Mouse (Mus musculus) CD8-positive naive resting alpha-beta T cell, adult 2 months (primary cell): ENCODE measurements at regions not wholly inside any gene's neighbourhood (a gene's known extent, or its start where the extent isn't known, plus 50 kb on each side); places are given as distances from the start of the nearest gene placed in this dataset.
A peak's percentile ranks its signal among the peaks of the same experiment; 100 is the strongest.
"Not testable (repeated sequence)": the region's sequence is repeated elsewhere in the genome, so short reads cannot be mapped to it uniquely, and the experiment has no call there.

ENCODE experiments used
- DNase-seq, 2 experiments: peaks; one replicate each; pipeline ENCODE4 v3.0.0; 2022; ENCODE audit warnings: low read depth in 2 of 2, low spot score in 2 of 2

DNA sequence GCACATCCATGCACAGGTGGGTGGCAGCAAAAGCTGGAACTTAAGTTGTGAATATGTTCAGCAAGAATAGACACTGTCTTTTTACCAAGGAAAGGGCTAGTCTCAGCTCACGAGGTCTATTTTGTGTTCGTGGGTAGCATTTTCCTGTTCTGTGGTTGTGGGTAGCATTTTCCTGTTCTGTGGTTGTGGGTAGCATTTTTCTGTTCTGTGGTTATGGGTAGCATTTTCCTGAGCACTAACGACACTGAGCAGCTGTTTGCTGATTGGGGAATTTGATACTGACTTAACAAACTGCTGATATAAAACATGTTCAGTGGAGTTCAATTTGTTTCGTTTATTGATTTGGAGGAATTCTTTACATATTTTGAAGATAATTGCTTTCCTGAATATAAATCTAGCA is 837.8 kb upstream of the Vwc2 start:
- DNase-seq, result peak; percentile 5 to 28

DNA sequence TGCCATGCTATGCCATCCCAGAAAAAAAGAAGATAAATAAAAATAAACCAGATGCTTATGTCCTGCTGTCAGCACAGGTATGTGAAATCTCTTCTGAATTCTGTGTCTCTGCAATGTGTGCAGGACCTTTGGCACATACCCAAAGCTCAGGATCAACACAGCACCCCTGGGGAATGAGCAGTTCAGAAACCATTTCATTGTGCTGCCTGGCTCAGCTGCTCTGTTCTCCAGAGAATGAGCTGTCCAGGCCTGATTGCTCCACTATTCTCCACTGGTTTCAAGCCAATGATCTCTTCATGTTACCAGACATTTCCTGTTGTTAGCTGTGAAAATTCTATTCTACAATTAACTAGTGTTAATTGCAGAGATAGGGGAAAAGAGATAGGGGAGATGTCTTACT is 830.5 kb upstream of the Vwc2 start:
- no peak for DNase-seq

DNA sequence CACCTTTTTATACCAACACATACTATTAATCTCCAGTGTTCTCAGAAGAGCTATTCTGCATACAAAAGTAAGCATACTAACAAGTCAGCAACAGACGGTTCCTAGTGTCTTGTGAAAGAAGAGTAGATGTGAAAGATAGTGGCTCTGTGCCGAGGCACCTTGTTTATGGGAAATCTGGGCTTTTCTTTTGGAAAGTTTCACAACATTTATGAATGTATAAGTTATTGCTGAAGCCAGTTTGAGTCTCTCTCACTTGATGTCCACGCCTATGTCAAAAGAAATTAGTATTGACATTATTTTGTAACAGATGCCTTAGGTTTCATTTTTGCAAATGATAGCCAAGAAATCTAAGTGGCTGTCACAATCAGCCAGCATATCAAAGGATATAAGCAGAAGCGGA is 822.0 kb upstream of the Vwc2 start:
- no peak for DNase-seq

DNA sequence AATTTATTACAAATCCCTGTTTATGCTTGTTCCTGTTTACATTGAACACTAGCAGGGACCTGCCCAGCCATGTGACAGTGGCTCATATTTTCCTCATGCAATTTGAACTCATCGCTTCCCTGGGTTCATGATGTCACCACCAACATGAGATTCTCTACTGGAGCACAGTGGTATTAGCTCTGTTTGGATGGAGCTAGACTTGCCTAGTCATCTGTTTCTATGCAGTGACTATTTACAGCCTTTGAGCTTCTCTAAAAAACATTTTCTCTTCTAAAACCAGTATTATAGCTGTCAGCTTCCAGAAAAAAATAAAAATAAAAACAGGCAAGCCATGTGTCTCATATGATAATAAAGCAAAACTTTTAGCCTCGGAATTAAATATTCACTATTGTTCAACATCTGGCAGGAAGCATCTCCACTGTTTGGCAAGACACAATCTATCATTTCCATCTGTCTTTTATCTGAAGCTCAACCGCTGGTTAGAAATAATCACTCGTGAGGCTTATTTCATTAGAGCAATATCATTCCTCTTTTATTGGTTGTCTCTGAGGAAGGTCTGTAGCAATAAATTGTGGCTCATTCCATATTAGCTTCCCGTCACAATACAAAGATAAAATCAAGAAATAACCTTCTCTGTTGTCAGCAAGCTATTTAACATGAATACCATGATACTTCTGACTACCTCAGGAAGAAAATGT is 804.9 kb upstream of the Vwc2 start:
- DNase-seq, result no peak

DNA sequence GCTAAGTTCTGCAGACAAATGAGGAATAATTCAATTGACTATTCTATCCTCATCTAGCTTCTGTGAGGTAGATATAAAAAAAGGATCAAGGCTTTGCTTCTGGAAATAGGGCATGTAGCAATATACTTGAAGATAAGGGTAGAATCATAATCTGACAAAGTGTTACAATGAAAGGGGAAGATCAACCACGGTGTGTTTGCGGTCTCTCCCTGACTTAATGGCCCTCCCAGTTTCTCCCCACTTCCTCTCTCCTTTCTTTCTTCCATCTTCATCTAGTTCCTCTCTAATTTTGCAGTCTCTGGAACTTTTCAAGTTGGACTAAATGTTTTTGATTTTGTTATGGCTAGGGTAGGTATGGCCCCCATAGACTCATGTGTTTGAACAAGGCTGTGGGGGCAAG is 796.6 kb upstream of the Vwc2 start:
- no peak for DNase-seq

DNA sequence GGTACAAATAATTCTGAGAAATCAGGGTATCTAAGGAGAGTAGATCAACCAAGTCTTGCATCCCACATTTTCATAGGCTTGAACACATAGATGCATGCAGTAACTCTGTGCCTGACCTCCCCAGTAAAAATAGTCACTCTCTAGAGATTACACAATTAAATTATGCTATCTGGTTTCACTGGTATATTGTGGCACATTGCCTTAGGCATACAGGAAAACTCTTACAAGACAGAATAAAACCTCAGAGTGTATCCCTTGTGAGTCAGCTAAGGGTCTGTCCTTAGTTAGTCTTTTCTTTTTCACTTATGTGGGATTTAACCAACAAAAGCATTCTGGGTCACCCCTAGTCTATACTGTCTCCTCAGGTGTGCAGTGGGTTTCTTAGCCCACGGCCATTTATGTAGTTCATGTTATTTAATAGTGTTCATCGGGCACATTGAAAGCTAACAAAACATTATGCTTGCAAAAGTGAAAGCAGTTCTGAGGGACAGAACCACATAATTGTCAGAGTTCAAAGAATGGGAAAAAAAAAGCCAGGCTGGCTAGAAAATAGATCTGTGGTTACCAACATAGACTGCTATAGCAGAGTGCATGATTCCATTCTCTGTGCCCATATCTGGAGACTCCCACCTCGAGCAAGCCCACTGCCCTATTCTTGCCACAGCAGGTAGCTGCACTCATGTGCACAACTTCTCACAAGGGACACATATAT is 795.8 kb upstream of the Vwc2 start:
- no peak for DNase-seq

DNA sequence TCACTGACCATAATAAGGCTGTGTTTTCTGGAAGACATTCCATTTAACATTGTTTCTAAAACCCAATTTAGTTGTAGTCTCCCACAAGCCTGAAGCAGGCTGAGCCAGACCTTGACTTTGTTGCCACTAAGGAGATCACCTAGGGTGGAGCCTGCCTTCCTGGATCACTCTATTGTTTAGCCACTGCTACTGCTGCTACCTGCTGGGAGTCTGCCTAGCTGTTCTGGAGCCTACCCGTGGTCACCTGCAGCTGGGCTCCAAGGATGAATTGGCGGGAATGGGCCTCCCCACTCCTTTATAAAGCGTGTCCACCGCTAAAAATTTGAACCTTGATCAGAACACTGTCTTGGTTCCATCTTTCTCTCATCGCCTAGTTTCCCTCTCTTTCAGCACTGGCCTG is 783.8 kb upstream of the Vwc2 start:
- DNase-seq, result not testable (repeated sequence)

DNA sequence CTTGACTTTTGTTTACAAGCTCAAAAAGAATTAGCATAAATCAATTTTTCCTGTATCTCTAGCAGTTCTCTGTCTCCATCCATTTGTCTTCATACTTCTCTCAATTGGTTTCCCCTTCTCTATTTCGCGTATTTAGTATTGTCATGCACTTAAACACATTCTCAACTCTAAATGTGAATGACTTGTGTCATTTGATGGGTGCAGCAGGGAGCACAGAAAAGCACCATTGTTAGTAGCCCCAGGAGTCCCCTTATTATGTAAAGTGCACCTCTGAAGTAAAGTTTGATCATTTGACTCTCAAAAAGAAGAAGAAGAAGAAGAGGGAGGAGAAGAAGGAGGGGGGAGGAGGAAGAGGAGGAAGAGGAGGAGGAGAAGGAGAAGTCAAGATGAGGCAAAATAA is 776.2 kb upstream of the Vwc2 start:
- DNase-seq, result no peak

DNA sequence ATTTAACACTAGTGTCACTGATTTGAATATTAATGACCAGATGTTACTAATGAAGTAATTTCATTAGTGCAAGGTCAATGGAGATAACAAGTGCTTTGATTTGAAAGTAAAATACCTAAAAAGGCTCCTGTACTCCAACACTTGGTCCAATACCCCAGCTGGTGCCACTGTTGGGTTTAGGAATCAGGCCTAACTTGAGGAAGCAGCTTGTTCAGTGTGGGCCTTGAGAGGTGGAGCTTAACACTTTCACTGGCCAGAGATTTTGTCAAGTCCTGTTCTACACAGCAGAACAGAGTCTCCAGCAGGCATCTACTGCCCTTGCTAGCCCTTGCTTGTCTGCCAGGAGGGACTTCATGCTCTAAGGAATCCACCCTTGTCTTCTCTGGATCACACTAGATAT is 741.7 kb upstream of the Vwc2 start:
- no peak for DNase-seq
